In the genomic region with DNA sequence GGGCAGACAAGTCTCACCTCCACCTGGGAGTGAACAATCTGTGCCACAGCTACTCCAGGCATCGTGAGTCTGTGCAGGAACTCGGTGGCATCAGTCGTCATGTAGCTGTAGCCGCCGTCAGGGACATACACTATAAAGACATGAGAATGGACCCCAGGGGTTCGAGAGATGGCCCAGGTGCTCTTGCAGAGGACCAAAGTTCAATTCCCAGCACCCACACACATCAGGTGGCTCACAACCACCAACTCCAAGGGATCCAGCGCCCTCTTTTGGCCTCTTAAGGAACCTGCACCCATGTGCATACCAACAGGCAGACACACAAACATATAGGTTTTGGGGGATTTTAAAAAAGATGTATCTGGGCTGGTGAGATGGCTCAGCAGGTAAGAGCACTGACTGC, we compare ENCODE assay signal across 1 mouse cellular context.
TF ChIP-seq lines count a peak whose summit lies in the region.

No protein-coding gene starts in this region.

TF ChIP-seq in MEL, 35 proteins besides CTCF, POLR2A, EP300 and RAD21:
- TF ChIP-seq E2F4 (IDR thresholded peaks at IDR 0.05; ENCODE audit: borderline replicate concordance, low read depth, low read length) (no peak), SMC3 (IDR thresholded peaks at IDR 0.05; ENCODE audit: low read depth, low read length) (peak; percentile 11; the same call in 1 of the 2 replicates)
